Mouse (Mus musculus) gastrocnemius, postnatal 25 days (tissue): ENCODE results near the gene Nrbp1. TPM values are rescaled to one million over a fixed set of nuclear protein-coding genes. Genes with fewer than 3 reads are reported as not detected.
A peak's percentile ranks its signal among the peaks of the same experiment; 100 is the strongest.

Experiments used
- DNase-seq: peaks from one replicate; pipeline ENCODE4 v3.0.0; 2022
- long read RNA-seq, 2 experiments: library from polyadenylated mRNA; stranded (forward); transcript quantifications; one replicate each; pipeline ENCODE4 v2.0.0; 2021
- total RNA-seq, 2 experiments: library from RNA; stranded (reverse); gene quantifications; 1 replicate in 1 of 2; 2 replicates in 1 of 2; pipeline ENCODE4 v1.2.3; 2021

Nrbp1 gene
- total RNA-seq, result 10 to 100 TPM; 52.2 to 55.9 TPM
- long read RNA-seq, experiment 1, transcript Nrbp1-207 (19 exons, 2,221 nt), result minor isoform, 7 of 82 reads
- long read RNA-seq, experiment 1, transcript Nrbp1-201 (18 exons, 2,203 nt), result major isoform, 51 of 82 reads
- long read RNA-seq, experiment 1, partial matches to known transcripts, result 18 of 82 reads
- long read RNA-seq, experiment 1, other reads (novel, unspliced or antisense), result 6 of 82 reads
- long read RNA-seq, experiment 2, transcript Nrbp1-207 (19 exons, 2,221 nt), result minor isoform, 7 of 108 reads
- long read RNA-seq, experiment 2, transcript Nrbp1-201 (18 exons, 2,203 nt), result major isoform, 71 of 108 reads
- long read RNA-seq, experiment 2, partial matches to known transcripts, result 16 of 108 reads
- long read RNA-seq, experiment 2, other reads (novel, unspliced or antisense), result 14 of 108 reads

GRCm38 (mm10) chr5:31240637-31241521 is at the start of gene Nrbp1, which contains the start of gene Gm9970:
TSS of gene Nrbp1 (plus strand) at chr5:31240864.
TSS of gene Gm9970 (minus strand) at chr5:31241232.
- DNase-seq, result peak; percentile 97

- DNase-seq, result no peak
These were observed 48.4 kb upstream of the Nrbp1 start for GRCm38 (mm10) chr5:31192045-31192938.

- DNase-seq, result peak; percentile 99
These were observed 47.6 kb upstream of the Nrbp1 start, which contains the start of the genes Snx17 and Eif2b4 for GRCm38 (mm10) chr5:31192939-31193630. TSS of gene Snx17 (plus strand) at chr5:31193227. TSS of gene Eif2b4 (minus strand) at chr5:31193430.

- DNase-seq, result no peak
These were observed 46.9 kb upstream of the Nrbp1 start for GRCm38 (mm10) chr5:31193631-31194281.

- no peak for DNase-seq
These were observed 45.9 kb upstream of the Nrbp1 start for GRCm38 (mm10) chr5:31194486-31195485.

- no peak for DNase-seq
These were observed 45.0 kb upstream of the Nrbp1 start for GRCm38 (mm10) chr5:31195671-31196070.

GRCm38 (mm10) chr5:31196207-31196606 is 44.5 kb upstream of the Nrbp1 start:
- DNase-seq, result no peak

- no peak for DNase-seq
These were observed 43.6 kb upstream of the Nrbp1 start for GRCm38 (mm10) chr5:31197072-31197471.

GRCm38 (mm10) chr5:31198170-31198569 is 42.5 kb upstream of the Nrbp1 start:
- no peak for DNase-seq

- no peak for DNase-seq
These were observed 41.9 kb upstream of the Nrbp1 start for GRCm38 (mm10) chr5:31198616-31199320.

GRCm38 (mm10) chr5:31199321-31199892 is 41.3 kb upstream of the Nrbp1 start:
- no peak for DNase-seq

- no peak for DNase-seq
These were observed 40.8 kb upstream of the Nrbp1 start for GRCm38 (mm10) chr5:31199893-31200292.

- no peak for DNase-seq
These were observed 40.3 kb upstream of the Nrbp1 start for GRCm38 (mm10) chr5:31200327-31200768.

- DNase-seq, result no peak
These were observed 39.5 kb upstream of the Nrbp1 start for GRCm38 (mm10) chr5:31201042-31201741.

- peak; percentile 97 for DNase-seq
These were observed 38.7 kb upstream of the Nrbp1 start, which contains the start of gene Zfp513 for GRCm38 (mm10) chr5:31201742-31202590. TSS of gene Zfp513 (minus strand) at chr5:31202303.

GRCm38 (mm10) chr5:31202933-31203332 is 37.7 kb upstream of the Nrbp1 start:
- no peak for DNase-seq
